Mouse (Mus musculus) layer of hippocampus, postnatal 36 days (tissue): ENCODE data around the gene Pbx3. TPM values are rescaled to one million over a fixed set of nuclear protein-coding genes. Genes with fewer than 3 reads are reported as not detected.

ENCODE experiments used
- DNase-seq, 2 experiments: peaks; one replicate each; pipeline ENCODE4 v3.0.0; 2022
- total RNA-seq, 2 experiments: library from RNA; stranded (reverse); gene quantifications; 2 replicates each; pipeline ENCODE4 v1.2.3; 2021

Gene Pbx3
- total RNA-seq, 2 experiments from 2014 or later: 7.2 to 7.9 TPM

DNA sequence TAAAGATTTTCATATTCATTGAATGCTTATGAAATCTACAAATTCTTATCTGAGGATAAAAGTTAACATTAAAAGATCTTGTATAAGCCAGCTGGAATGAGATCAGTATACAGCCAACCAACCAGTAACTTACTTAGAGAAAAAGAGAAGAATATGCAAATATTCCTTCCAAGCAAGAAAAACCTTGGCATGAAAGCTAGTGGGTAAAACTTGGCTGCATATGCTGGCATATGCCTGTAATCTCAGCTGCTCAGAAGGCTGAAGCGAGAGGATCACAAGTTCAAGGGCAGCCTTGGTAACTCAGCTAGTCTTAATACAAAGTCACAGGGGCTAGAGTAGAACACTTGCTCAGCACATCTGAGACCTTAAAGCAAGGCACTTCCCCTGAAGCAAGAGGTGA, 153.8 kb downstream of the Pbx3 start:
- no peak for DNase-seq

DNA sequence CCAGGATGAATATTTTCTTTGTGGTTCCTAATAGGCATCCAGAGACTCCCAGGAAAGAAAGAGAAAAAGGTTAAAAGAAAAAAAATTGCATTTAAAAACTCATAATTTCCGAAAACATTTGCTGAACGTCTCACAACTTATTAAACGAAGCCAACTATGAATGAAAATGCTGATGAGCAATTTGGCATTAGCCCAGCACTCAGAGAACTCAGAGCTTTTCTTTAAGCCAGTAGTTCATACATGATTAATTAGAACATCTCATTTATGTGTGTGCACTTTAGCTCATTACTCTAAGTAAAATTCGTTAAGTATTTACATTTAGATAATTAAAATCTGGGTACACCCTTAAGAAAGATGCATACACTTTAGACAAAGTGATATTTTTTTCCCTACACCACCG, 155.3 kb downstream of the Pbx3 start:
- DNase-seq: no peak

DNA sequence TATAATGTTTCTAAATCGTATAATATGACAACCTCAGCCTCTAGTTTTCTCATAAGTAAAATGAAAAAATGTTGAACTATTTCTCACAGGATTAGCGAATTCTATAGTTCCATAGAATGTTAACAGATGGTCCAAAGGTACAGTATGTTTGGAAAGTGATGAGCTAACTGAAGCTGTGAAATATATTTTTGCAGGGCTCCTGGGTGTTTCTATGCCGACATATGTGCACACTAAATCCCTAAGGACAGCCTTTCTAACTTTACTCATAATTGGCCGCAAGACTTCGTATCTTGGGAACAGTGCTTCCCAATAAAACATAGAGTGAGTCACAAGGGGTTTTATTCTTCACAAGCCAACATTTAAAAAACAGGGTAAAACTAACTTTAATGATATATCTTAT, 157.4 kb downstream of the Pbx3 start:
- DNase-seq: no peak

DNA sequence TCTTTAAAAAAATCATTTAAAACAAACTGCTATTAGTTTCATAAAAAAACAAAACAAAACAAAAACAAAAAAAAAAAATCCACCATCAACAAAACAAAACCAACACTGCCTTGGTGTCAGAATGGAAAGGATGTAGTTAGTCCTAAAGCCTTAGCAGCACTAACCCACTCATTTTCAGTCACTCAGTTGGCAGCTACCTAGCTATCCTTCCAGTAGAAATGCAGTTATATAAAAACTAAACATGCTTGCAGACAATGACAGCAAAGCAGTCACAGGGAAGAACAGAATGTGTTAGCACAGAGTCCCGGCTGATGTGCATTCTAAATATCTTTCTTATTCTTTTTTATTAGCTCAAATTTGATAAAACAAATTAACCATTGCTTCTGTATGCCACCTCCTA, 160.5 kb downstream of the Pbx3 start:
- no peak for DNase-seq

DNA sequence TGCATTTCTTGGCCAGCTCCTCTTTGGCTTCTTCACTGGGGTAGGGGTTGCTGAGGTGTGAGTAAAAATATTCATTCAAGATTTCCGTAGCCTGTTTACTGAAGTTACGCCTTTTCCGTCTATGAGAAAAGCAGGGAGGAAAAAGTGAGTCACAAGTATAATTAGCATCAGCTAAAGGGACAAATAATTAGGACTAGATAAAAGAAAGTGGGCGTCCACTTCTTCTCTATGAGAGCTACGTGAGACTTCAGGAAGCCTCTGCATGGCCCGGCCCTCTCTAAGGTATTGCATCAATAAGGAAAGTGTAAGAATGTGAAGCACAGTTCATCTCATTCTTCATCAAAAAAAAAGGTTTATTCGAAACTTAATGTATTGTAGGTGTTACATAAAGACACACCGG, 168.1 kb downstream of the Pbx3 start:
- DNase-seq: no peak

DNA sequence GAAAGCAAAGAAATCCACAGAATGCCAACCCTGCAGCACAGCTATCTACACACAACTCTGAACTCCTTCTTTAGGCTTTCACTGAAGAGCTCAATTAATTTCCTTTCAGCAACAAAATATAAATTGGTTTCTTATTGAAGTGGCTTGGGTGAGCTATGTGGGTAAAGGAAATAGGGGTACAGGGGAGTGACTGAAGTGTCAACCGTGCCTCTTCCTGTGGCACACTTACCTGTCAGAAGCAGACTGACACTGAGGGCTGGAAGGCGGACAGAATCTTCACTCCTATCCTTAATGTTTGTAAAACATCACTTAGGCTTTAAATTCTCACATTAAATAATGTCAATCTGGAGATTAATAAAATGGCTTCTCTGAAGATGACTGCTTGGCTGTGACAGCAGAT, 168.6 kb downstream of the Pbx3 start:
- no peak for DNase-seq

DNA sequence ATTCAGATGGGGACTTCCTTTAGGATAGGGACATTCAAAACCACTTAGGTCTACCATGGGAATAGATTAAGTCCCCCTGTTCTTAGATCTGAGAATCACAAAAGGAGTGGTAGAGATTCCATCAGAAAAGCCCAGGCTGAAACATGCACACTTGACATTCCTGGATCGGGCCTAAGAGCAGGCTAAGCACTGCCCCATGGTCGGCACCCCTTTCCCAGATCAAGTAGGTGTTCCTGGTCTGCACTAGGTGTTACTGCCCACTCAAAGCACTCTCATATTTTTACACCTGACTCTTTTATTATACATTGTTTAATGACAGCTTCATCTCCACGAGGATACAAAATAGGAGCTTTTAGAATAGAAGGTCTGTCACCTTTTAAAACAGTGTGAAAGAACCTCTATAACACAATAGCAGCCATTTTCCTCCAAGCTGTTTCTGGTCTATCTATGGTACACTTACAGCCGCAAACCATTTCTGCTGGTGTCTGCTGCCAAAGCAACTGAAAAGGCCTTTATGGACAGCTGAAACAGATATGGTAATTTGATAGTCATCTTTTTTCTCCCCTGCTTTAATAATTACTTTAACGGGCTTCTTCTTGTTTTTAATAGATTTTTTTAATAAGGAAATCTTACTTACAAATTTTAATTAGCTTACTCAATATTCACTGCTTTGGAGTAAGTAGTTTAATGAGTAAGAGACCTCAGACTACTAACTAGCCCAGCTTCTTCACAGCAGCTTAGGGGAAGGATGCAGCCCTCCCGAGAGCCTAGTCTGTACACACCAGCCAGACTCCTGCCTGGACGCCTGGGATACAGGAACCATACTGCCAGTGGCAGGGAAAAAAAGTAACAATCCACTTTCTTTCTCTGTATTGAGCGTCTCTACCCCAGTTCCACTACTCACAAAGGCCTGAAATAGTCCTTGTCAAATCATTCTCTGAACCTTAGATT, 178.8 kb downstream of the Pbx3 start:
- DNase-seq: no peak

DNA sequence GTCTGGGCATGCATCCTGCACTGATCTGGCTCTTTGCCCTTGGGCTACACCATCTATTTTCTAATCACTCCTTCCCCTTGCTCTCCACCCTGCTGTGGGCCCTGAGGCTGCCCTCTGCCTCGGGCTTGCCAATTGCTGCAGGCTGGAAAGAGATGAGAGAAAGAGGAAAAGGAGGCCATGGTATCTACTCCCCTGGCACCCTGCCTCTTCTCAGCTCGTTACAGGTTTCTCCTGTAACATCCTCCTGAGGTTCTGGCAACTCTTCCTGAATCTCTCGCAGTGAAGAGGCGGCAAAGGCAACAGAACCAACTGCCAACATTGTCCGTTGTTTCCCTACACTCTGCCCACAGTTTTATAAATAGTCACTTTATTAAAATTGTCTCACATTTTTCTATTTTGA, 179.7 kb downstream of the Pbx3 start:
- no peak for DNase-seq

DNA sequence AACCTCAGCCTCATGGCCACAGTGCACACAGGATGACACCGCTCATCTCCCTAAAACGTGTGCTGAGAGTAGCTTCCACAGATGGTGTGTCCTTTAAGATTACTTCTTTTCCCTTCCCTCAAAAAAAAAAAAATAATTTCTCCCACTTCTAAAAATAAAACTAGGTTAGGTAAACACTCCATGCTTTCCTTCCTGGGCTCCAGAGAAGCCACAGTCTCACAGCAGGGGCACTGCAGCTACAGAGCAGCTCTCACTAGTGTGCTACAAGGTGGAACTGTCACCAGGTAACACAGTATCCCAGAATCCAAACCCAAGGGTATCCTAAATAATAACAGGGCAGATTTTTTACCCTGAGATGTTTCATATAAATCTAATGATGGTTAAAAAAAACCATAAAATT, 185.6 kb downstream of the Pbx3 start:
- no peak for DNase-seq

DNA sequence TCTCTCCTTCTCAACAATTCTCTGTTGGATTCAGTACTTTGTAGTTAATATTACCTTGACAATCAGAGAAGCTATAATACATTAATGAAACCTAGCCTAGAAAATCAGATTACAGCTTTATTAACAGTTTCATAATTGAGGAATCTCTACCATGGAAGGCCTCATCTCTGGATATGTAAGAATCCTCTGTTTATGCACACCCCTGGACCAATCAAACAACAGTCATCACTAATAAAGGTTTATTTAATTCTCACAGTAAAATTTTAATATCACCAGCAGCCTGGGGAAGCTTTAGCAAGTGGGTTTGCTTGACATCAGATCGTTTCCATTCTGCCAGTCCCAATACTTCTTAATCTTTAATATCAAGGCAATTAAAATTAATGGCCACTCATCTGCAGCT, 191.3 kb downstream of the Pbx3 start:
- DNase-seq: no peak

DNA sequence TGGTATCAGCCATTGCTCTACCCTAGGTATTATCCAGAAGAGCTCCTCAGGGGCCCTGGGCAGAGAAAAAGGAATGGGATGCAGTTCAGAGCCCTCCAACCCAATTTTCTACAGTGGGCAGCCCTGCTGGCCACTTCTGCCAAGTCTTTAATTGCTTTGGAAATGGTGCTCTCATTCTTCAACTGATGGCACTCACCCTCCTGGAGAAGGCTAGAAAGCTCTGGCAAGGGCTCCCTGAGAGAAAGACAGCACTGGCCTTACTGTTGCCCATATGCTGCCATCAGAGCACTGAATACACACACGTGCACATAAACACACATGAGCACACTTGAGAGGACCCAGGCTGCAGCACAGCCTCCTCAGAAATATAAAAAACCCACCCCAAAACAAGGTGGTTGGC, 193.6 kb downstream of the Pbx3 start:
- no peak for DNase-seq

DNA sequence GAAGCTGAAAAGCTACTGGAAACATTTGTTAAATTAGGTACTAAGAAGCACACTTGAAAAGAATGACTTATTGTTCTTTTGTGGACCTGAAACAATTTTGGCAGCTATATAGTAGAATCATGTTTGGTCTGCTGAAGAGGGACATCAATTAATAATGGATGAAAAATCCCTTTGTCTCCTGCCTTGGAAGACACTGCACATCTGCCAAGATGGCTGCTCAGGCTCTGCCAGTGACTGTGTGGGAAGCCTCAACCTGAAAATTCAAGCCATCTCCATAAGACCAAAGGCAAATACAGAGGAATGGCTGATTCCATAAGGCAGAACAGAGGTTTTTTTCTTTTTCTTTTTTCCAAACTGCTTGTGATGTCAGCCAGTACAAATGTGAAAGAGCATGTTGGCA, 194.3 kb downstream of the Pbx3 start:
- DNase-seq: no peak

DNA sequence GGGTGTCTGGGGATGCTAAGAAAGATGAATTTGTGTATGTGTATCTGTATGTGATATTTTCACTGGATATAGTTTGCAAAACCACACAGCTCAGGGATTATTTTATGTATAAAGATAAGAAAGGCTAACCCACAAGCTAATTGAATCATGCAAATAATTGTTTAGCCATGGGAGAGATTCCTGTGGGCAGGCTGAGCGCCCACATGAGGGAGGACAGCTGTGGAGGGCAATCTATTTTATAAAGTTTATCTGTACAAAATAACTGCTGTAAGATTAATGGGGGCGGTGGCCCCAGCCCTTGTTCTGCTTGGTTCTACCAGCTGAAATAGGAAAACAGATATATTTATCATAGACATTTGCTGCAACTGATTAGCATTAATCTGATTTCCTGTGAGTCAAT, 202.5 kb downstream of the Pbx3 start:
- DNase-seq: no peak

DNA sequence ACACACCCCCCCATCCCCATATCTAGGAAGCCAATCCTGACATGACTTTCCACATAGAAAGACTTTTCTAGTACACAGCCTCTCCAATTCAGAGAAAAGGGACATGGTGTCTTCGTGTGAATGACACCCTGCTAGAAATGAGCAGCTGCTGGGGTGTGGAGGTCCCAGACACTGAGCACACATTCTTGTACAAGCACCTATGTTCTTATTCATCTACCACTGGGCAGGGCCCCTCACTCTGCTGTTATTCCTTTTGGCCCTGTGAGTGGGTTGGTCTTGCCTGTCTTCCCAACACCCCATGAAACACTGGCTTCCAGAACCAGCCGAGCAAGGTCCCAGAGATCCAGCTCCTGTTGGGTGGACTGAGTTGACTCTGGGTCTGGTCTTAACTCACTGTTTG, 203.3 kb downstream of the Pbx3 start:
- no peak for DNase-seq

DNA sequence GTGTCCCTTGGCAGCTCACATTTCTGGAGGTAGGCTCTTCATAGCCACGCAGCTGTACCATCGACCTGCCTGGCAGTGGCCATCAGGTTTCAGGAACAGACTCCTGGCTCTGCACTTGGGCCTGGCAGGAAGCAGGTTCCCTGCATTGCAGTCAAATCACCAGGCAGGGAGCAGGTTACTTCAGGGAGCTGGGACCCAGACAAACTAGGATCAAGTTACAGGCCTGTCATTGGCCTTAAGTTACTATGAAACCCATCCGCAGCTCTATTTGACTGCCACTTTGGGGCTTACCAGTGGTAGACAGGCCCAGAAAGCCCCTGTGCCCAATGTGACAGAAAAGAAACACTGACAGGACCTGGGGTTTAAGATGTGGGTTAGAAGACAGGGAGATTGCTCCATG, 204.8 kb downstream of the Pbx3 start:
- DNase-seq: no peak

DNA sequence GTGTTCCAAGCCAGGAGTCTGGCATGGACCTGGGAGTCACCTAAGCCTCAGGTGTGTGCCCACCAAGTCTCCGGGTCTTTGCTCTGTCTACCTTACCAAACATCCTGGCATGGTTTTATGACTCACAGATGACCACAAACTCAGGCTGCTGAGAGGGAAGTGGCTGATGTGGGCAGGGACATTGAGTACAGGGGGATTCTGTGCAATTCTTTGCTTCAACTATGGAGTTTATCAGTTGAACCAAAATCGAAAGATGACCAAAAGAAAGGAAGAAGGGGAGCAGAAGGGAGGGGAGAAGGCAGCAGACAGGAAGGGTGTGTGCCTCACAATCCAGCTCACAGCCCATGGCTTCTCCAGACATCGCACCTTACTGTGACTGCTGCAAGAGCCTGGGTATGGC, 210.5 kb downstream of the Pbx3 start:
- no peak for DNase-seq

DNA sequence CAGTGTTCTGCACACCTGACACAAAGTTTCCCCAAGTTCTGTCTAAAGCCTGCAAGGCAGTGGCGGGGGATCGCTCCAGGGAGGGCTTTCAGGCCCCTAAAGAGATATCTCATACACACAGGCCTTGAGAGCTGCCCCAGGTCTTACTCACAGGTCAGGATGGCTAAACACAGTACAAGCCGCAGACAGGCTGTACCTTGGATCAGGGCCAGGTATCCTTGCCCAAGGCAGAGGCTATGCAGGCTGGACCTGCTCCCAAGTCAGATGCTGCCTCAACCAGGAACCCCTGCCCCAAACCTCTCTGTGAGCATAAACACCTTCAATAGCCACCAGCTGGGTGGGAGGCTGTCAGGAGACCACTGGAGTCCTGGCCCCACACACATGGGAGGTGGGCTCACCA, 215.2 kb downstream of the Pbx3 start:
- no peak for DNase-seq

DNA sequence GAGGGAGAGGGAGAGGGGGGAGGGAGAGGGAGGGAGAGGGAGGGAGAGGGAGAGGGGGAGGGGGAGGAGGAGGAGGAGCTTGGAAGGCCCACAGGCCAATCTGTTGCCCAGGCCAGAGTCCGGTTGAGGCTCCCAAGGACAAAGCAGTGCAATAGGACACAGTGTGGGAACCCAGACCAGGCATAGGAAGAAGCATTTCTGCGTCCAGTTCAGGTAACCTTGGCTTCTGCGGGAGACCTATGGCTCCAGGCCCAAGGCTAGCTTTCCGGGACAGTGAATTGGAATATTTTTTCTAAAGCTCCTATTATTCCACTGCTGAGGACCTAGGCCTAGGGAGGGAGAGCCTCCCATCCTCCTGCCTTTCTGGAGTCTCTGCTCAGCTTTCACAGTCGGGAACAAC, 218.1 kb downstream of the Pbx3 start:
- DNase-seq: no peak

DNA sequence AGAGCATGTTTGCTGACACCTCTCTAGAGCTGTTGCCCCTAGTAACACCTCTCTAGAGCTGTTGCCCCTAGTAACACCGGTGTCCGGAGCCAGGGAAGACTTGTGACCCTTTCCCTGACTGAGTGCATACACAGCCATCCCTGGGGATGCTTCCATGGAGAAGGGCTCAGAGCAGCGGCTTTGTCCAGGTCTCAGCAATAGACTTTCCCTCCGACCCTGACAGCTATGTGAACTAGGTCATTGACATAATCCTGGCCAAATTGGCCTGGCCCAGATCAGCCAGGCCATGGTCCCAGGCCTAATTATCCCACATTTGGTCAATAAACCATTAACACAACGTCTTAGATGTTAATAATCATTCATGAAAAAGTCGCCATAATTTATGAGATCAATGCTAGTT, 219.6 kb downstream of the Pbx3 start:
- no peak for DNase-seq

DNA sequence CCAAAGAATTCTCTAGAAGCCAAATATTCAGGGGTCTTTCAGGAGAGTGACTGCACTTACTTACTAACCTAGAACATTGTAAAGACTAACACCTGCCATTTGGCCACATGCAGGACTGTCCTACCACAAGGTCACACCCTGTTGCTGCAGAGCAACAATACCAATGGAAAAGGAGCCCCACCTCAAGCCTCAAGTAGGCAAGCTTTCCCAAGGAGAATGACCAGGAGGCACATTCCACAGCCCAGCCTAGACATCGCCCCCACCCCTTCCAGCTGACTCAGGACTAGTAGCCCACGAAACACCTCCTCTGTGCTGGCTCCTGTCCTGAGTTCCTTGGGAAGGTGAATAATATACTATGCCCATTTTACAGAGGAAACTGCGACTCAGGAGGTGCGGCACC, 222.4 kb downstream of the Pbx3 start:
- DNase-seq: no peak

DNA sequence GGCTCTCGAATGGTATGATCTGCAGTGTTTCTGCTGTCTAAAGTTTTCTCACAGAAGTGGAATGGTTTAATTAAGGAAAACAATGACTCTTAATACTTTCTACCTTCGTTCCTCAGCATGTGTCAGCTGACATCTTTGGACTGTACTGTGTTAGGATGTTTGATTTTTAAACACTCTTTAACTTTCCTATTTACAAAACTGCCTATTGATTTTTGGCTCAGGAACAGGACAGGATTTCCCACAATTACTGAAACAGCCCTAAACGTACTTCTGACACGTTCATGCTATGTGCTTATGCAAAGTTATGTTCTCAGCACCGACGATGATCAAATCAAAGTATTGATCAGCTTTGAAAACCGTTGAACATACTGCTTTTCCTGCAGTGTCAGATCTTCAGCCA, 224.7 kb downstream of the Pbx3 start:
- DNase-seq: no peak

DNA sequence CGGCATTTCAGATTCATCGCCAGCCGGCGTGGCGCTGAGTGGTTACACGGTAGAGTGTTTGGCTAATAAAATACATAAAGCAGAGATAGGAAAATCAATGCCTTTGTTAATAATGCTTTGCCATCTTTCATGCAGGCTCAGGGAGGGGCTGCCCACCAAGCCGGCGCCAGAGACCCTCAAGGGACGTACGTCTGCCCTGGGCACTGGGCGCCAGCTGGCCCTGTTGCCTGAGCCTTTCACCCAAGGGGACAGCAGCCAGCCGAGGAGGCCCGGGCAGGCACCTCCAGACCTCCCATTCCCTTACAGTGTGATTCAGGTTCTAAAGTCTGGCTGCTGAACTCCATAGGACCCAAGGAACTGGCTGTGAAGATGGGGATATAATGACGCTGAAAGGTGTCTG, 225.5 kb downstream of the Pbx3 start:
- no peak for DNase-seq

DNA sequence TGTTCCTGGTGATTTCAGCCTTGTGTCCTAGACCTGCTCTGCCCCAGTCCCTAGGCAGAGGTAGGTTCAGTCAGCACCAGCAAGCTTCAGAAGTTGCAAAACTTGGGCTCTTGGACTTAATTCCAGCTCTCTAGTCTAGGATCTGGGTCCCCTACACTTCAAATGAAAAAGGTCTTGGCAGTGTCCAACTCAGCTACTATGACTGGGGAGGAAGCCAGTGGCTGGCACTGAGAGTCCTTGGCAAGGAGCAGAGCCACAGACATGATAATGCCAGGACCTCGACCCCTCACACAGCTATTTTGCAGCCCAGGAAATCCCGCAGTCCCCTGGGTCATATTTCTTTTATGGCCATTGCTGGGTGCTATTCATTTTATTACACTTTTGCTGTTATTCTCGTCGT, 225.9 kb downstream of the Pbx3 start:
- DNase-seq: peak; percentile 30 to 31

DNA sequence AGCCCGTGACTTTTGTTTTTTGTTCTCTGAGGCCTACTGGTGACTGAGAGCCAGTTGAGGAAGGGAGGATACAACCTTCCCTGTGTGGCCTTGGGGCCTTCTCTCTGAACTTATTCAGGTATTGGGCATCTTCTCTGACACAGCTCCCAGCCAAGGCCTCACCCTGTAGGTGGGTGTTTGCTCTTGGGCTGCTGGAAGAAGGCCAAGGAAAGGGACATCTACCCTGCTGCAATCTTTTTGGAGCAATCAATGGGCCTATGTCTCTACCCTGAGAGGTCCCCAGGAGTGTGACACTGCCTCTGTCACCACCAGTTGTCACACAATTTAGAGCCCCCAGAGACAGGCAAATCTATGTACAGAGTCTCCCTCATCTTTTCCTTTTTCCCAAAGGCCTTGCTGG, 226.5 kb downstream of the Pbx3 start:
- DNase-seq: no peak
